Mouse (Mus musculus): ENCODE results near the gene Tctn1. TPM values are rescaled to one million over a fixed set of nuclear protein-coding genes. Genes with fewer than 3 reads are reported as not detected.

Gene Tctn1
- polyA plus RNA-seq, 2 experiments, result 0.50 to 2.0 TPM

GRCm38 (mm10) chr5:122274785-122275184 lies 10.5 kb upstream of the Tctn1 start:
- 14% methylated on average over 5 of the region's 5 CpGs for WGBS (ENCODE audit: insufficient replicate concordance)
- H3K27ac ChIP-seq, result no peak overlapping the region

GRCm38 (mm10) chr5:122272821-122273220 lies 8.6 kb upstream of the Tctn1 start:
- H3K4me3 ChIP-seq (ENCODE audit: insufficient read depth in 1 of 2, low read depth in 2 of 2, low read length in 2 of 2), result no peak overlapping the region
- H3K36me3 ChIP-seq (replicated peaks; ENCODE audit: control insufficient read depth, insufficient read depth, low read depth), result no peaks in the 10 kb centered on the region
- H3K9ac ChIP-seq (replicated peaks), result no peak overlapping the region
- ATAC-seq (ENCODE audit: insufficient read depth) (no peak), DNase-seq (ENCODE audit: low read depth in 3 of 3, low spot score in 3 of 3) (no peak)
- no peak overlapping the region for H3K27ac ChIP-seq
- no peak overlapping the region for H3K4me2 ChIP-seq (ENCODE audit: low read depth)
- WGBS (ENCODE audit: insufficient replicate concordance), result 68% methylated on average over 5 of the region's 5 CpGs
- TF ChIP-seq EP300 (IDR thresholded peaks at IDR 0.05; ENCODE audit: low read depth), result no peak
- no peak for TF ChIP-seq CTCF (IDR thresholded peaks at IDR 0.05; ENCODE audit: low read depth)
- H3K9me3 ChIP-seq (ENCODE audit: control insufficient read depth, low read length), result no peaks in the 10 kb centered on the region
- H3K4me1 ChIP-seq (replicated peaks; ENCODE audit: control insufficient read depth in 2 of 2, insufficient read depth in 2 of 2, low read length in 1 of 2), result peaks cover 0 to 13% of the 10 kb centered on the region in 2 experiments; a peak in 2 of 4 replicates
- no peaks in the 10 kb centered on the region for H3K27me3 ChIP-seq (ENCODE audit: control insufficient read depth, insufficient read depth, low read length)

More at GRCm38 (mm10) chr5:122274785-122275184, 10.5 kb upstream of the Tctn1 start:
- DNase-seq (ENCODE audit: low read depth in 3 of 3, low spot score in 3 of 3), result peak in 2 of 3 experiments; percentile 38 to 49
- peak; percentile 50 for ATAC-seq (ENCODE audit: insufficient read depth)
- TF ChIP-seq EP300 (IDR thresholded peaks at IDR 0.05; ENCODE audit: low read depth) (no peak), CTCF (IDR thresholded peaks at IDR 0.05; ENCODE audit: low read depth) (no peak)
- no peaks in the 10 kb centered on the region for H3K27me3 ChIP-seq (ENCODE audit: control insufficient read depth, insufficient read depth, low read length)
- peaks cover 0 to 9% of the 10 kb centered on the region in 2 experiments; a peak in 2 of 4 replicates for H3K4me1 ChIP-seq (replicated peaks; ENCODE audit: control insufficient read depth in 2 of 2, insufficient read depth in 2 of 2, low read length in 1 of 2)
- H3K4me3 ChIP-seq (ENCODE audit: insufficient read depth in 1 of 2, low read depth in 2 of 2, low read length in 2 of 2), result no peak overlapping the region
- H3K9me3 ChIP-seq (ENCODE audit: control insufficient read depth, low read length), result no peaks in the 10 kb centered on the region
- H3K9ac ChIP-seq (replicated peaks), result no peak overlapping the region
- no peaks in the 10 kb centered on the region for H3K36me3 ChIP-seq (replicated peaks; ENCODE audit: control insufficient read depth, insufficient read depth, low read depth)
- H3K4me2 ChIP-seq (ENCODE audit: low read depth), result no peak overlapping the region; the same call in 1 of the 2 replicates

- Histone ChIP-seq H3K9ac (replicated peaks) (no peak overlapping the region), H3K4me3 (ENCODE audit: insufficient read depth in 1 of 2, low read depth in 2 of 2, low read length in 2 of 2) (no peak overlapping the region), H3K4me2 (ENCODE audit: low read depth) (no peak overlapping the region), H3K4me1 (replicated peaks; ENCODE audit: control insufficient read depth in 2 of 2, insufficient read depth in 2 of 2, low read length in 1 of 2) (peaks cover 0 to 9% of the 10 kb centered on the region in 2 experiments; a peak in 3 of 4 replicates), H3K27ac (no peak overlapping the region), H3K9me3 (ENCODE audit: control insufficient read depth, low read length) (no peaks in the 10 kb centered on the region), H3K36me3 (replicated peaks; ENCODE audit: control insufficient read depth, insufficient read depth, low read depth) (no peaks in the 10 kb centered on the region), H3K27me3 (ENCODE audit: control insufficient read depth, insufficient read depth, low read length) (no peaks in the 10 kb centered on the region)
- no peak for ATAC-seq (ENCODE audit: insufficient read depth)
- WGBS (ENCODE audit: insufficient replicate concordance), result 56% methylated on average over 12 of the region's 12 CpGs
- no peak for TF ChIP-seq EP300 (IDR thresholded peaks at IDR 0.05; ENCODE audit: low read depth)
- no peak for TF ChIP-seq CTCF (IDR thresholded peaks at IDR 0.05; ENCODE audit: low read depth)
- no peak for DNase-seq (ENCODE audit: low read depth in 3 of 3, low spot score in 3 of 3)
Observed at GRCm38 (mm10) chr5:122268858-122269604, 4.8 kb upstream of the Tctn1 start.

GRCm38 (mm10) chr5:122267899-122268298 lies 3.6 kb upstream of the Tctn1 start:
- no peak overlapping the region for H3K27ac ChIP-seq
- WGBS (ENCODE audit: insufficient replicate concordance), result 16% methylated on average over 5 of the region's 5 CpGs

DNA sequence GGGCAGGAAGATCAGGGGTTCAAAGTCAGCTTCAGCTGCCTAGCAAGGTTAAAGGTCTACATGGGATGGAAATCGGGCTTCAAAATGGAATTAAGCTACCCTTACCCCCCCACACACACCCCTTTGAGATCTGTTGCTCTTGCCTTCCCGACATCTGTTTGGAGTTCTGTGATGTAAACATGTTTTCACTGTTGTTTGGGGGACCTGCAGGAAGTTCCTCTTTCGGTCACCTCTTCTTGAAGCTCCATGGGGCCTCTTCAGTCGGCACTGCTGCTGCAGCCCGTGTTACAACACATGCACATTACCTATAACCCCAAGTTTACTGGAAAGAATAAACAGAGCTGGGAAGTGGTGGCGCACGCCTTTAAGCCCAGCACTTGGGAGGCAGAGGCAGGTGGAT lies 2.9 kb upstream of the Tctn1 start:
- Histone ChIP-seq H3K4me3 (ENCODE audit: insufficient read depth in 1 of 2, low read depth in 2 of 2, low read length in 2 of 2) (no peak overlapping the region), H3K9me3 (ENCODE audit: control insufficient read depth, low read length) (no peaks in the 10 kb centered on the region), H3K9ac (replicated peaks) (no peak overlapping the region), H3K27ac (no peak overlapping the region), H3K4me1 (replicated peaks; ENCODE audit: control insufficient read depth in 2 of 2, insufficient read depth in 2 of 2, low read length in 1 of 2) (peaks cover 5 to 14% of the 10 kb centered on the region in 2 experiments), H3K27me3 (ENCODE audit: control insufficient read depth, insufficient read depth, low read length) (no peaks in the 10 kb centered on the region), H3K36me3 (replicated peaks; ENCODE audit: control insufficient read depth, insufficient read depth, low read depth) (no peaks in the 10 kb centered on the region), H3K4me2 (ENCODE audit: low read depth) (no peak overlapping the region)
- DNase-seq (ENCODE audit: low read depth in 3 of 3, low spot score in 3 of 3), result no peak
- ATAC-seq (ENCODE audit: insufficient read depth), result no peak
- 30% methylated on average over 7 of the region's 7 CpGs for WGBS (ENCODE audit: insufficient replicate concordance)
- TF ChIP-seq EP300 (IDR thresholded peaks at IDR 0.05; ENCODE audit: low read depth) (no peak), CTCF (IDR thresholded peaks at IDR 0.05; ENCODE audit: low read depth) (no peak)

More at GRCm38 (mm10) chr5:122267899-122268298, 3.6 kb upstream of the Tctn1 start:
- TF ChIP-seq CTCF (IDR thresholded peaks at IDR 0.05; ENCODE audit: low read depth) (peak; percentile 77), EP300 (IDR thresholded peaks at IDR 0.05; ENCODE audit: low read depth) (no peak)
- no peak overlapping the region for H3K4me2 ChIP-seq (ENCODE audit: low read depth)
- peak in 2 of 3 experiments; percentile 41 to 56 for DNase-seq (ENCODE audit: low read depth in 3 of 3, low spot score in 3 of 3)
- H3K36me3 ChIP-seq (replicated peaks; ENCODE audit: control insufficient read depth, insufficient read depth, low read depth), result no peaks in the 10 kb centered on the region
- H3K4me3 ChIP-seq (ENCODE audit: insufficient read depth in 1 of 2, low read depth in 2 of 2, low read length in 2 of 2), result no peak overlapping the region
- H3K4me1 ChIP-seq (replicated peaks; ENCODE audit: control insufficient read depth in 2 of 2, insufficient read depth in 2 of 2, low read length in 1 of 2), result peaks cover 4 to 14% of the 10 kb centered on the region in 2 experiments
- H3K27me3 ChIP-seq (ENCODE audit: control insufficient read depth, insufficient read depth, low read length), result no peaks in the 10 kb centered on the region
- no peaks in the 10 kb centered on the region for H3K9me3 ChIP-seq (ENCODE audit: control insufficient read depth, low read length)
- H3K9ac ChIP-seq (replicated peaks), result no peak overlapping the region
- no peak for ATAC-seq (ENCODE audit: insufficient read depth)
